Mouse (Mus musculus) limb, embryonic 12.5 days (tissue): Measurements from ENCODE around the gene Lama4. TPM values are rescaled to one million over a fixed set of nuclear protein-coding genes. Genes with fewer than 3 reads are reported as not detected.

Experiments used
- ATAC-seq: fragments of 200-750 bp; cut with Nextera tagmentation; 2 replicates; pipeline ENCODE4 v1.8.0; 2017; ENCODE audit warnings: low read depth, moderate TSS enrichment; ENCODE audit not compliant: insufficient number of reproducible peaks, insufficient read depth, low FRiP score, low TSS enrichment
- H3K27ac ChIP-seq: fragments of 300-500 bp; sonication (generic); 2 replicates; pipeline ENCODE4 v1.5.1; 2016; ENCODE audit warnings: mild to moderate bottlenecking, moderate library complexity
- H3K27me3 ChIP-seq: fragments of 300-500 bp; sonication (generic); 2 replicates; pipeline ENCODE4 v1.6.1; 2016; ENCODE audit warnings: mild to moderate bottlenecking, moderate library complexity
- H3K36me3 ChIP-seq: fragments of 300-500 bp; sonication (generic); 2 replicates; pipeline ENCODE4 v1.6.1; 2016; ENCODE audit warnings: mild to moderate bottlenecking, moderate library complexity
- H3K4me1 ChIP-seq: fragments of 300-500 bp; sonication (generic); replicated peaks from 2 replicates; pipeline ENCODE4 v1.6.1; 2016
- H3K4me2 ChIP-seq: fragments of 300-500 bp; sonication (generic); 2 replicates; pipeline ENCODE4 v1.6.1; 2016; ENCODE audit warnings: mild to moderate bottlenecking, moderate library complexity
- H3K4me3 ChIP-seq: fragments of 300-500 bp; sonication (generic); replicated peaks from 2 replicates; pipeline ENCODE4 v1.5.1; 2016; ENCODE audit warnings: mild to moderate bottlenecking
- H3K9ac ChIP-seq: fragments of 300-500 bp; sonication (generic); replicated peaks from 2 replicates; pipeline ENCODE4 v1.6.1; 2016; ENCODE audit warnings: mild to moderate bottlenecking, moderate library complexity
- H3K9me3 ChIP-seq: fragments of 300-500 bp; sonication (generic); 2 replicates; pipeline ENCODE4 v1.6.1; 2016; ENCODE audit warnings: mild to moderate bottlenecking, moderate library complexity
- WGBS: fragments of 180-500 bp; shearing (Covaris S2); methylation state at CpG from one replicate; pipeline ENCODE4 v1.1.7; 2016; 5-methylcytosine and 5-hydroxymethylcytosine counted together
- polyA plus RNA-seq: library from polyadenylated mRNA; unstranded; fragments of >200 nt; fragmentation: Nextera tagmentation; extraction: Ambion mirVana; gene quantifications from 2 replicates; pipeline ENCODE4 v1.2.1, GENCODE M21; 2016

The Lama4 gene
- polyA plus RNA-seq, 1 experiment from 2014 or later, result 36.4 TPM

GRCm38 (mm10) chr10:39026529-39026928, 61.2 kb downstream of the Lama4 start:
- WGBS, result 83% methylated on average over 8 of the region's 8 CpGs
- ATAC-seq, result no peak
- no peaks in the 10 kb centered on the region for H3K27me3 ChIP-seq
- 0 out of 2 replicates have a peak, but pooled peaks cover 3% of the 10 kb centered on the region for H3K36me3 ChIP-seq
- H3K4me1 ChIP-seq, result peaks cover 18% of the 10 kb centered on the region
- no peak overlapping the region for H3K27ac ChIP-seq
- H3K9ac ChIP-seq, result no peak overlapping the region
- no peaks in the 10 kb centered on the region for H3K9me3 ChIP-seq
- H3K4me3 ChIP-seq, result no peak overlapping the region
- H3K4me2 ChIP-seq, result no peak overlapping the region

GRCm38 (mm10) chr10:39027058-39027457, 61.7 kb downstream of the Lama4 start:
- Histone ChIP-seq H3K9me3 (no peaks in the 10 kb centered on the region), H3K9ac (no peak overlapping the region), H3K27me3 (no peaks in the 10 kb centered on the region), H3K36me3 (0 out of 2 replicates have a peak, but pooled peaks cover 3% of the 10 kb centered on the region), H3K4me1 (peaks cover 18% of the 10 kb centered on the region), H3K4me2 (no peak overlapping the region), H3K27ac (no peak overlapping the region), H3K4me3 (no peak overlapping the region)
- no peak for ATAC-seq
- WGBS, result 74% methylated on average over 5 of the region's 5 CpGs

GRCm38 (mm10) chr10:39028403-39028802, 63.1 kb downstream of the Lama4 start:
- H3K36me3 ChIP-seq, result peaks cover 13% of the 10 kb centered on the region; the same call in 1 of the 2 replicates
- H3K27me3 ChIP-seq, result no peaks in the 10 kb centered on the region
- no peak overlapping the region for H3K27ac ChIP-seq
- H3K9me3 ChIP-seq, result no peaks in the 10 kb centered on the region
- no peak overlapping the region for H3K4me3 ChIP-seq
- H3K9ac ChIP-seq, result no peak overlapping the region
- ATAC-seq, result no peak
- no peak overlapping the region for H3K4me2 ChIP-seq
- H3K4me1 ChIP-seq, result peaks cover 18% of the 10 kb centered on the region
- 79% methylated on average over 5 of the region's 5 CpGs for WGBS

GRCm38 (mm10) chr10:39029297-39030147, 64.2 kb downstream of the Lama4 start:
- H3K4me2 ChIP-seq, result no peak overlapping the region
- peaks cover 13% of the 10 kb centered on the region; the same call in 1 of the 2 replicates for H3K36me3 ChIP-seq
- H3K27me3 ChIP-seq, result no peaks in the 10 kb centered on the region
- H3K9me3 ChIP-seq, result no peaks in the 10 kb centered on the region
- ATAC-seq, result peak; percentile 70; the same call in 1 of the 2 replicates
- no peak overlapping the region for H3K9ac ChIP-seq
- no peak overlapping the region for H3K4me3 ChIP-seq
- WGBS, result 43% methylated on average over 6 of the region's 6 CpGs
- no peak overlapping the region for H3K27ac ChIP-seq
- H3K4me1 ChIP-seq, result peaks cover 18% of the 10 kb centered on the region

GRCm38 (mm10) chr10:39030148-39030685, 64.9 kb downstream of the Lama4 start:
- no peak overlapping the region for H3K27ac ChIP-seq
- WGBS, result 53% methylated on average over 14 of the region's 14 CpGs
- peaks cover 13% of the 10 kb centered on the region; the same call in 1 of the 2 replicates for H3K36me3 ChIP-seq
- no peaks in the 10 kb centered on the region for H3K9me3 ChIP-seq
- 0 out of 2 replicates have a peak, but pooled peaks have one; percentile 26 for ATAC-seq
- H3K27me3 ChIP-seq, result no peaks in the 10 kb centered on the region
- no peak overlapping the region for H3K4me2 ChIP-seq
- H3K4me3 ChIP-seq, result no peak overlapping the region
- H3K4me1 ChIP-seq, result peaks cover 18% of the 10 kb centered on the region
- H3K9ac ChIP-seq, result no peak overlapping the region

GRCm38 (mm10) chr10:39039564-39039963, 74.2 kb downstream of the Lama4 start:
- Histone ChIP-seq H3K27ac (no peak overlapping the region), H3K9ac (no peak overlapping the region), H3K27me3 (no peaks in the 10 kb centered on the region), H3K4me1 (no peaks in the 10 kb centered on the region), H3K36me3 (0 out of 2 replicates have a peak, but pooled peaks cover 8% of the 10 kb centered on the region), H3K4me3 (no peak overlapping the region), H3K4me2 (no peak overlapping the region), H3K9me3 (no peaks in the 10 kb centered on the region)
- WGBS, result 60% methylated on average over 4 of the region's 4 CpGs
- no peak for ATAC-seq

- no peak for ATAC-seq
- H3K36me3 ChIP-seq, result 0 out of 2 replicates have a peak, but pooled peaks cover 8% of the 10 kb centered on the region
- H3K27me3 ChIP-seq, result no peaks in the 10 kb centered on the region
- no peak overlapping the region for H3K9ac ChIP-seq
- 74% methylated on average over 5 of the region's 5 CpGs for WGBS
- H3K4me3 ChIP-seq, result no peak overlapping the region
- no peaks in the 10 kb centered on the region for H3K4me1 ChIP-seq
- no peak overlapping the region for H3K4me2 ChIP-seq
- H3K27ac ChIP-seq, result no peak overlapping the region
- no peaks in the 10 kb centered on the region for H3K9me3 ChIP-seq
Observed at GRCm38 (mm10) chr10:39040026-39040425, 74.7 kb downstream of the Lama4 start.

GRCm38 (mm10) chr10:39044476-39044995, 79.2 kb downstream of the Lama4 start:
- no peak overlapping the region for H3K4me3 ChIP-seq
- H3K9me3 ChIP-seq, result no peaks in the 10 kb centered on the region
- no peak overlapping the region for H3K27ac ChIP-seq
- no peak overlapping the region for H3K9ac ChIP-seq
- ATAC-seq, result no peak
- no peak overlapping the region for H3K4me2 ChIP-seq
- peaks cover 30% of the 10 kb centered on the region for H3K36me3 ChIP-seq
- 76% methylated on average over 3 of the region's 3 CpGs for WGBS
- no peaks in the 10 kb centered on the region for H3K27me3 ChIP-seq
- no peaks in the 10 kb centered on the region for H3K4me1 ChIP-seq

GRCm38 (mm10) chr10:39045111-39045510, 79.8 kb downstream of the Lama4 start:
- Histone ChIP-seq H3K9me3 (no peaks in the 10 kb centered on the region), H3K4me1 (no peaks in the 10 kb centered on the region), H3K27me3 (no peaks in the 10 kb centered on the region), H3K27ac (no peak overlapping the region), H3K36me3 (peaks cover 35% of the 10 kb centered on the region), H3K9ac (no peak overlapping the region), H3K4me3 (no peak overlapping the region), H3K4me2 (no peak overlapping the region)
- 88% methylated on average over 1 of the region's 1 CpGs for WGBS
- no peak for ATAC-seq

GRCm38 (mm10) chr10:39047775-39048174, 82.5 kb downstream of the Lama4 start:
- Histone ChIP-seq H3K27me3 (no peaks in the 10 kb centered on the region), H3K4me2 (no peak overlapping the region), H3K9me3 (no peaks in the 10 kb centered on the region), H3K4me1 (no peaks in the 10 kb centered on the region), H3K4me3 (no peak overlapping the region), H3K36me3 (peaks cover 38% of the 10 kb centered on the region), H3K9ac (no peak overlapping the region), H3K27ac (no peak overlapping the region)
- WGBS, result 80% methylated on average over 10 of the region's 10 CpGs
- no peak for ATAC-seq

- Histone ChIP-seq H3K4me3 (no peak overlapping the region), H3K27ac (no peak overlapping the region), H3K36me3 (peaks cover 45% of the 10 kb centered on the region), H3K9me3 (no peaks in the 10 kb centered on the region), H3K4me1 (no peaks in the 10 kb centered on the region), H3K9ac (no peak overlapping the region), H3K27me3 (no peaks in the 10 kb centered on the region), H3K4me2 (no peak overlapping the region)
- 77% methylated on average over 8 of the region's 8 CpGs for WGBS
- ATAC-seq, result no peak
Observed at GRCm38 (mm10) chr10:39049581-39050294, 84.4 kb downstream of the Lama4 start.
